Mouse (Mus musculus): ENCODE measurements around the gene Cul3.
"Not testable (repeated sequence)": the region's sequence is repeated elsewhere in the genome, so short reads cannot be mapped to it uniquely, and the experiment has no call there.

DNA sequence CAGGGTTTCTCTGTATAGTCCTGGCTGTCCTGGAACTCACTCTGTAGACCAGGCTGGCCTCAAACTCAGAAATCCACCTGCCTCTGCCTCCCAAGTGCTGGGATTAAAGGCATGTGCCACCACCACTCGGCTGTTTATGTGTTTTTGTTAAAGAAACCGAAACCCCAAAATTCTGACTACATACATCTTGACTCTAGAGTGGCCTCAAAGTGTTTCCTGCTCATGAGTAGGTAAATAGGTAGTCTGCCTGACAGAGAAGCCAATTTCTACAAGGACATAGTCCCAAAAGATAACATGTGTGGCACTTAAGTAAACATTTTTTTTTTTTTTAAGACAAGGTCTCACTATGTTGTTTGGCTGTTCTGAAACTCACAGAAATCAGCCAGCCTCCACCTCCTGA, 21.5 kb upstream of the Cul3 start:
- not testable (repeated sequence) for TF ChIP-seq CTCF (IDR thresholded peaks at IDR 0.05; ENCODE audit: borderline replicate concordance, control insufficient read depth, extremely low read depth, insufficient read depth, low read length, poor library complexity); POLR2A (IDR thresholded peaks at IDR 0.05; ENCODE audit: control insufficient read depth, extremely low read depth, insufficient read depth, low read length, poor library complexity)

All from thymus, adult 2 months (tissue).